Mouse (Mus musculus): Measurements from ENCODE around the gene Ralgps2. TPM values are rescaled to one million over a fixed set of nuclear protein-coding genes. Genes with fewer than 3 reads are reported as not detected.
A peak's percentile ranks its signal among the peaks of the same experiment; 100 is the strongest.

Gene Ralgps2
- total RNA-seq, 2 experiments from 2014 or later, result 35.6 to 39.9 TPM

DNA sequence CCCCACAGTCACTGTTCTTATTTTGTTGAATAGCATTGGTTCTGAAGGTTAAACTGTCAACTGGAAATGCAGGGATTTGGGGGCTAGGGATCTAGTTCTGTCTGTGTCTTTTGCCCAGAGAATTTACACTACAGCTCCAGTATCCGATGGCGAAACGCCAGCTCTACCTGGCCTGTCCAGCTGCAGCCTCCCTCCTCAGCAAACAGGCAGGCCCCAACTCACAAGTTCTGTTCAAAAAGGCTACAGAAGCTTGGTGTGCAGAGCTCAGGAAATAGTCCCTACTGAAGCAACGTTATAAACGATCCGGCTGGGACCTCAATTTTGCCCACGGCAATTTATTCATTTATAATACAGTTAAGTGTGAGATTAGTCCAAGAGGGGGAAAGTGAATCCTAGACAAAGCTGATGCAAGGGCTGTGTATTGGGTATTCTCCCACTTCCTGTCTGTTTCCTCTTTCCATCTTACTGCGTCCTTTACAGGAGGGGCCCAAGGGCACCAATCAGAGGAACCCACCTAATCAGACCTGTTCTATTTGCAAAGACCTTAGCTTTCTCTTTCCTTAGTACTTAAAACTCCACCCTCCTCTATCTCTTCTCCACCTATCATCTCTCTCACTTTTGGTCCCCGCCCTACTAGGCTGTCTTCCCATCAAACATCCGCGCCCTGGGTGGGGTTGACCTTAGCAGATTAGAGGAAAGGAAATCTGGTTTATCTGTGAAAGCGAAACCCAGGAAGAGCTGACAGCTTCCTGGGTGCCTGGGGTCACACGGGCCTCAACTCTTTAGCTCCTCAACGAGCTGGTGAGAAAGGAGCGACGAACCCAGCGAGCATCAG lies 16.7 kb upstream of the Ralgps2 start:
- DNase-seq (ENCODE audit: low spot score in 2 of 2), result no peak

DNA sequence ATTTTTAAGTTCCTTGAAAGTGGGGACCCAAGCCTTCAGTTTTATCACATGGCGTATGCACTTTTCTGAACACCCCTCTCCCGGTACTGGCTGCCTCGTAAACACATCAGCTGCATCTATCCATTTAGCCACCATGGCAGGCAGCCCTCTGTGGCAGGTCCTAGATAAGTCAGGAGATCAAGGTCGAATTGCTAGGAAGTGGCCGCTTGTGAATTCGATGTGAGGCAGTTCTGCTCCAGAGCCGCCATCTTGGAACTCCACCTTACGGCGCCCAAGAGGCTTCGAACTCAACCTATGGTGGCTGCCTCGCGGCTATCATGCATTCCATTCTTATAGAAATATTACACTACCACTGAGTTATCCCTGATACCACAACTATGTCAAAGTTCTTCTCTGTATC lies 14.8 kb upstream of the Ralgps2 start:
- DNase-seq (ENCODE audit: low spot score in 2 of 2), result no peak

DNA sequence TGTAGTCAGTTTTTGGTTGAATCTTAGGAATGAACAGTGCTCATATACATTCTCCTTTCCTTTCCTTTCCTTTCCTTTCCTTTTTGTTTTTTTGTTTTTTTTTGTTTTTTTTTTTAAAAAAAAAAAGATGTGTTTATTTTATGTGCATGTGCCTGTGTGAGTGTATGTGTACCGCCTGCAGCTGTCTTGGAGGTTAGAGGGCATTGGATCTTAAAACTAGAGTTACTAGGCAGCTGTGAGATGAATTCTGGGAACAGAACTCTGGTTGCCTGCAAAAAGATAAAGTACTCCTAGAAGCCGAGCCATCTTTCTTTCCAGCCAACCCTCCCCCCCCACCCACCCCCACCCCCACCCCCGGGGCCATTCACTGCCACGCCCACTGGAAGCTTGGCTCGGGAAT lies 10.9 kb upstream of the Ralgps2 start:
- DNase-seq (ENCODE audit: low spot score in 2 of 2), result no peak

DNA sequence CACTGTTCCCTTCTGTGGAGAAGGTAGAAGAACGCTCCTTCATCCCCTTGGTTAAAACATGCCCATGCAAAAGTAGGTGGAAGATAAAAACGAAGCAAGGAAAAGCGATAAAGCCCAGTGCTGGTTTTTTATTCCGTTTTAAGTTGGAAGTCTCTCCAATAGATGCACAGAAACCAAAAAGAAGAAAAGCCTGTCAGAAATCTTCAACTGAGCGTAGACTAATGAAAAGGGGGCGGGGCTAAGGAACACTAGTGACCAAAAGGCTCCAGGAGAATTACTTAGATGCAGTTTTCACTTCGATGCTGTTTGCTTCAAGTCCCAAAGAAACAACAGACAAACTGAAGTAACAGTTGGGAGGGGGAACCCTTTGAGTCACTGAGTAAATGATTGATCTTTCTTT lies 1.2 kb upstream of the Ralgps2 start:
- DNase-seq (ENCODE audit: low spot score in 2 of 2), result no peak

DNA sequence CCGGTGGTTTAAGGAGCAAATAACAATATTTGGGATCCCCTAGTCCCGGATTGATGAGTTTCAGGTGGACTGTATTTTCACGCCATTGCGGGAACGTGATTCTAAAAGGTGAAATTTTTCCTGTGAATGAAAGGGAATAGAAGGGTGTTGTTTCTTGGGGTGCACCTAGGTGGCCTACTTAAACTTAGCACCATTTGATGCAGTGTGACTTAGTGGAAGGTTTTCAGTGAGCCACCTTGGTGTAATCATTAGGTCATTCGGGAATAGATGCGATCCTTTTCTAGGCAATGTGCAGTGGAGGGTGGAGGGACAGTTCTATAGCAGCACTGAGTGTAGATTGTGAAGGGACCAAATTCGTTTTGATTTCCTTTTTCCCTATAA lies 706 bp upstream of the Ralgps2 start:
- no peak for DNase-seq (ENCODE audit: low spot score in 2 of 2)

DNA sequence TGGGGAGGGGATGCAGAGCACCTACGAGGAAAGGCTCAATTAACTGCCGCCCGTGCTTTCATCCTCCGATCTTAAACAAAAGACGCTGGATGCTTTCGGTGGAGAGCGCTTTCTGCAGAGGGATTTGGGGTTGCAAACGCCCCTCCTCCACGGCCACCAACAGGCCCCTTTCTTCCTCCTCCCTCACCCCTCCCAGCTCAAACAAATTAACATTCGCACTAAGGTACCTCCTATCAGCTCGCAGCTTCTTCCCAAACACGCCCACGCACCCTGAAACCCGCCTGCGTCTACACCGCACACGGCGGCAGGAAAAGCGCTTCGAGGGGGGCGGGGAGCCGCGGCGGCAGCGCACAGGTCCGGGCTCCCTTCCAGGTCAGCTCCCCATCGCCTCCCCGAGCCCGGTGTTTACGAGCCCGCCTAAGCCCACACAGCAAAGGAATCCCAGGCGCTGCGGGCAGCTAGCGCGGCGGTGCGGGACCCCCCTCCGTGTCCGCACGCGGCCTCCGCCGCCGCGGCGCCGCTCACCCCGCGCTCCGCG lies 652 bp downstream of the Ralgps2 start:
- DNase-seq (ENCODE audit: low spot score in 2 of 2), result peak; percentile 13 to 33

DNA sequence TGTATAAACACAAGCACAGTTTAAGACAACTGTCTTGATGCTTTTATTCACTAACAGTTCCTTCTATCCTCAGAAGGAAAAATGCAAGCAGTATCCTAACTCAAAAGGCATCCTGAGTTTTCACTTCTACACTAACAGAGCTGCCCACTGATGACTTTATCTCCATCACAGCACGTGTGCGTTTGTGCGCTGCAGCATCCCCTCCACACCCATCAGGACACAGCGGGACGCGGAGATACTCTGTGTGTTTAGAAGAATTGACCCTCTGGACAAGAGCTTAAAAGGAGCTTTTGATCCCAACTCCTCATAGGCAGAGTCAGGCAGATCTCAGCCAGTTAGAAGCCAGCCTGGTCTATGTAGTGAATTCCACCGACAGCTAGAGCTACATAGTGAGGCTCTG lies 2.0 kb downstream of the Ralgps2 start:
- no peak for DNase-seq (ENCODE audit: low spot score in 2 of 2)

DNA sequence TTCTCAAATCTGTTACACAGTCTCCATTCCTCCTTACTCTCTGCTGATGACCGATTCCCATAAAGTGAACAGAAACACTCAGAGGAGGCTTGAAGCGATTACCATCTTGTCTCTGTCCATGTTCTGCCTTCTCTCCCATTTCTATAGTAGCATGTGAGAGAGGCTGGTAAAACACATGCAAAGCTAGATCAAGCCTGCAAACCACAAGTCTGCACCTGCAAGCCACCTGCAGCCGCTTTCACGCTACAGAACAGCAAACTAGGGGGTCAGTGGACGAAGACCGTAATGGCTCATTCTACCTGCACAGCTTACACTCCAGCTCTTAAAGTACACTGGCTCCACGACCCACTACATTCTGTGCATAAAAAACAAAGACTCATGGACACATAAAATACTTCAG lies 5.7 kb downstream of the Ralgps2 start:
- DNase-seq (ENCODE audit: low spot score in 2 of 2), result no peak

DNA sequence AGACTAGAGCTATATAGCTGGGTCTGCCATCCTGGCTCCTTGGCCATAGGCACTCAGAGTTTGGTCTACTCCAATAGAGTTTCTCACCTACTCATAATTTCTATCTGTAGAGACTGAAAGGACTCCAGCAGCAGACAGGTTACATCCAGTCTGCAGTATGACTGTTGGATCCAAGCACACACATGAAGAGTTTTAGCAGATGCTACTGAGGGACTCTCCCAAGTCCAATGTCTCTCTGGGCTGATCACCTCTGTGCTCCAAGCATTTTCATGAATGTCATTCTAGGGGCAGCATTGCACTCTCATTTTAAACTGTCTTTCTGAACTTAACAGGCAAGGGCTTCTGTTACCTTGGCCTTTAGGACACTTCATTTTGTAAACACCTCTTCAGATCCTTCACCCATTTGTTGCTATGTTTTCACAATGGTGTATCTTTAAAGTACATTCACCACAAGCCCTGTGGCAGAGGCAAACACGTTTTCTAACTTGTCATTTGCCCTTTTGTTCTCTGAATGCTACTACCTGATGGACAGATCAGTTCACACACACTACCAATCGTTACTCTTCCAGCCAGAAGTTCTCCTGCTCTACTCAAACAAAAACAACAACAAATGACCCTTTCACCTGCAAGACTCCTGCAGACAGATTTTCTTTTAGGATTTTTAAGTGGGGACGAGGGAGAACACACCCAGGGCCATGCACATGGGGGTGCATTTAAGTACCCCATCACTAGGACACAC lies 7.2 kb downstream of the Ralgps2 start:
- no peak for DNase-seq (ENCODE audit: low spot score in 2 of 2)

DNA sequence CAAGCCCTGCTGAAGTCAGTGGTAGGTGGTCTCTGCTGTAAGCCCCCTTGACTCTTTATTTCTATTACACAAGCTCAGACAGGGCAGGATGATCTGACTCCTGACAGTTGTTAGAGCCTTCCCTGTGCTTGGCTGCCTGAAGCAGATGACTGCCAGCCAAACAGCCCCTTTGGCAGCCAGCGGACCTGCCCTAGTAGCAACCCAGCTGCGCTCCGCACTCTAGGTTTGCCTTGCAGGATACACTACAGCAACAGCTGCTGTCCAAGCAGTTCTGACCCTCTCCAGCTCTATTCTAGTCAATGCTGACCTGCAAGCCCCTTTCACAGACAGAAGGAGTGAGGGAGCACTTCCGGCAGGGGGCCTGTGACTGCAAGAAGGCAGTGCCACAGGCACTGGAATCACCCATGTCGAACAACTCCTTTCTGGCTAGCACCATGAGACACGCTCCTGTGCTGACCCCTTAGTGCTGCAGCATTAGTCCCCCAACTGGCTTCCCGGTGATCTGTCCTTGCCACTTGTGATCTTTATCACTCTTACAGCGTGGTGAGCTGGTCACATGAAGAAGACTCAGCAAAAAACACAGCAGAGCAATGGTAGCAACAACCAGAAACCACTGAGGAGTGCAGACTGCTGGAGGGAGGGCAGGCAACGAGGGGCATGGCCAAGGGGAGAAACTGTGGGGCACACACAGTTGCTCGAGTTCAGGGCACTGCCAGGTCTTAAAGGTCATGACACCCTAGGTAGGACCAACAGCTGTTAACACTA lies 8.1 kb downstream of the Ralgps2 start:
- no peak for DNase-seq (ENCODE audit: low spot score in 2 of 2)

DNA sequence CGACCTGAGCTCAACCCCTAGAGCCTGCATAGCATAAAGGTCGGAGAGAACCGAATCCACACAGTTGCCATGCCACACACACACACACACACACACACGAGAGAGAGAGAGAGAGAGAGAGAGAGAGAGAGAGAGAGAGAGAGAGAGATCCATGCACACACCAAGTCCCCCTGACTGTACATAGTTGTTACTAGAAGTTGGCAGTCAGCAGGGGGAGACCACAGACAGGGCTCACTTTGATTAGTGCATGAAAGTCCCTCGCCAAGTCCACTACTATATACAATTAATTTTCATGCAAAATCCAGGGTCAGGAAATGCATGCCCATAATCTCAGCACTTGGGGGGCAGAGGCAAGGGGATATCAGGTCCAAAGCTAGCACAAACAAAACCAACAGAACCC lies 9.2 kb downstream of the Ralgps2 start:
- no peak for DNase-seq (ENCODE audit: low spot score in 2 of 2)

DNA sequence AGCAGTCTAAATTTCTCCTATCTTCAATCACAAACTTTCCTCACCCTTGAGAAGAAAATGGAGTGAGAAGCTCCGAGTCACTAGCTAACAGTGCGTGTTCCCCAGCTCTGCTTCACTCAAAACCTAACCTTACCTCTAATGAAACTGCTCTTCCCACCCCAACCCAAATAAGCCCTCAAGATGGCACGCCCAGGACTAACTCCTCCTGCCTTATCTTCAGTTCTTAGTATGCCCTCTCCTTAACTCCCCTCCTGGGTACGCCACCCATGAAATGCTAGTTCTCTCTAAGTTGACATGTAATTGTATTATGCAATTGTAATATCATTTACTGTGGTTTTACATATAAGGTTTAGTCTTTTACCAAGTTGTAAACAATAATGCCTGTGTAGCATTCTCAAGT lies 11.2 kb downstream of the Ralgps2 start:
- no peak for DNase-seq (ENCODE audit: low spot score in 2 of 2)

DNA sequence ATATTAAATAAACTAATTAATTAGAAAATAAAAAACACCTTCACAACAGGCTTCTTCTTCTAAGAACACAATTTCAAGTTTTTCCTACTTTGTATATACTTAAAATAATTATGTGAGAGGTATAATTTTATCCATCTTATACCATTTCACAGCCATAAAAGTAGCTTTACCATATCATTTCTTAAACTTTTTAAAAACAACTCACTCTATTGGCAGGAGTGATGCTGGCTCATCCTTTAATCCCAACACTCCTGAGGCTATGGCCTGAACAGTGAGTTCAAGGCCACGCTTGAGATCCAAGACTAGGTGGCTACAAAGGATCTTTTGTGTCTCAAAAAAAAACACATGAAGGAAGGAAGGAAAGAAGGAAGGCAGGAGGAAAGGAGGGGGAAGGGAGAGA lies 15.9 kb downstream of the Ralgps2 start:
- no peak for DNase-seq (ENCODE audit: low spot score in 2 of 2)

DNA sequence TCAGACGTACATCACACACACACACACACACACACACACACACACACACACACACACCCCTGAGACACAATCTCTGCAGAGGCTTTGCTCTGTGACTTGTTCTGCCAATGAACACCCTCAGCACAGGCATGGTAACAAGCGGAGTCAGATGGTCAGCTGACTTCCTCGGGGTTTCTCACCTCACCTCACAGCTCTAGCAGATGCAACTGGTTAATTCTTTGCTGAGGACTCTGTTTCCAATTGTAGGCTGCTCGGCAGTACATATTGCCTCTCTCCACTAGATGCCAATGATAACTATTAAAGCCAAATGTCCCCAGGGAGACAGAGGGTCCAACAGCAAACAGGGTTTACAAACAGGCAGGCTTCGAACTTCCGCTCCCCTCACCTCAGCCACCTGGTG lies 16.5 kb downstream of the Ralgps2 start:
- no peak for DNase-seq (ENCODE audit: low spot score in 2 of 2)

DNA sequence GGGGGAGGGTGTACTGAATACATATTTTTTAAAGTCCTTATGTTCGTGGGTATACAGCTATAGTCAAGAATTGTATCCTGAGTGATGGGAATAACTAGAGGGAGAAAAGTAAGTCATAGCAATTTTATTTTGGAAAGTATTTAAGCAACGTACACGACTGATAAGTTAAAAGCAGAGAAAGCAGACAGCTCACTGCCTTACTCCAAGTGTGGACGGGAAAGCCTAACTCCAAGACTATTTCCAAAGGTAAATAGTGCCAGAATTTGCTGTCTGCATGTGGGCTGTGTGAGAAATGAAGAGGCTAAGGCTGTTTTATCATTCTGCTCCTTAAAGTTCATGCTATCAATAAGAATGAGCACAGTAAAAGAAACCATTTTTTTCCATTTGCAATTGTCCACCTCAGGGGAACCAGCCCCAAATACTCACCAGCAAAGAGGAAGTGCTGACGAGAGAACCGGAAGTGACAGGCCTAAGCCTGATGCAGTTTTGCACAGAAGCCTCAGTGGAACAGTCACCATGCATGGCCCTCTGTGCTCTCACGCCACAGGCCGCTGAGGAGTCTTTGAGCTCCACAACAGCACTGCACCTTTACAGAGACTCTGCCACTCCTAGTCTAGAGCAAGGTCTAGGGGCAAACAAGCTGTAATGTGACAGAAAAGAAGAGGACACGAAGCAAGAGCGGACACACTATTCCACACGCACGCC lies 18.0 kb downstream of the Ralgps2 start:
- no peak for DNase-seq (ENCODE audit: low spot score in 2 of 2)

DNA sequence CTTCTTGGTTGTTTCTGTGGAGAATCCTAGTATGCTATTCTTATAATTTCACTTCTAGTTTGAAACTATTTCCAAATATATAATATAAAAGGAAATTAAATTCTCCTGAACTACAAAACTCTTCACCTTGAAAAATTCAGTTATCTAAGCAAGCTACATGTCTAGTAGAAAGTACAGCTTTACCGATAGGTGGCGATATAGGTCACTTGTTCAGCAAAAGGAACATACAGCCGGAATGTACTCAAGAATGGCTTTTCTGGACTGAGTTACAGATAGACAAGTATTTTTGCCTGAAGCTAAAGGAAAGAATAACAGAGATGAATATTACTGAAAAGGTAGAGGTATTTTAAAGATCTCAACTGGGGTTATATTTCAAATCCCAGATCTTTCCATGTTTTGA lies 22.0 kb downstream of the Ralgps2 start:
- DNase-seq (ENCODE audit: low spot score in 2 of 2), result peak in 1 of 2 experiments; percentile 16

DNA sequence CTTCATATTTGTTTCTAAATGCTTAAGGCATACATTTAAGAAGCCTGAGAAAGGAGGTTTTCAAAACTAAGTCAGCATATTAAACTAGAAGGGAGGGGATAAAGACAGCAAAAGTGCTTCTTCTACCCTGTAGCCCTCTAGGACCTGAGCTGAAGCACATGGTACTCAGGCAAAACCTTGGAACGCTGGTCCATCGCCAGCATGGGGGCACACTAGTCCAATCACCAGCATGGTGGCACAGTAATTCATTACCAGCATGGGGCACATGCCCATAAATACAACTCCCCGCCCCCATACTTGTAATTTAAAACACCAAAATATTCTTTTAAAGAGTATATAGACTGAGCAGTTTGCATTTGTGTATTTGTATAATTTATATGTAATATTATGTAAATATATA lies 23.1 kb downstream of the Ralgps2 start:
- no peak for DNase-seq (ENCODE audit: low spot score in 2 of 2)

DNA sequence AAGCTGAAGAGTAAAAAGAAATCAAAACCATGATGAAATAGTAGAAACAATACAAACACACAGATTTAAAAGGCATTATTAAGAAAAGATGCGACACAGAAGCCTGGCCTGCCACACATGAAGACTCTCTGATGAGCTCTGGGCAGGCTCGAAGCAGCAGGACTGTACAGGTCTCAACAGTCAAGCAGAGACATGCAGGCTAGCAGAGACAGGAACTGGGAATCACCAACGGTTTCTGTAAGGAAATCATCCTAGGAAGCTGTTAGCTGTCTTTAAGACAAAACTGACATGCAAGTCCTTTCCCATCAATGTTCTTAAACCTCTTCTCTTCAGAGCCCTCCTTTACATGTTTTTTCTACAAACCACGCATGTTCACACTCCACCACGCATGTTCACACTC lies 24.5 kb downstream of the Ralgps2 start:
- no peak for DNase-seq (ENCODE audit: low spot score in 2 of 2)

DNA sequence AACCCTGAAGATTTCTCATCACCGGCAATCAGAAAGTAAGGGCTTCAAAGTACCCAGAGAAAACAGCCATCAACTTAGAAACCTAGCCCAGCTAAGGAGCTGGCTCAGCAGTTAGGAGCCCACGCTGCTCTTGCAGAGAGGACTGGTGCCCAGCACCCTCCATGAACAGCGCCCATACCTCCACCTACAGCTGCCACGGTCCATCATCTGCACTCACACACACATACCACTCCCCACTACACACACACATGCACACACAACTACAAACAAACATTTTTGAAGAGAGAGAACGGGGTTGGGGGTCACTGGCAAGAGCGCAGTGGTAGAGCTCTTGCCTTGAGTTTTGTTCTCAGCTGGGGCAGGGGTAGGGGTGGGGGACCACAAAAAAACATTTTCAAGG lies 26.2 kb downstream of the Ralgps2 start:
- DNase-seq (ENCODE audit: low spot score in 2 of 2), result no peak

DNA sequence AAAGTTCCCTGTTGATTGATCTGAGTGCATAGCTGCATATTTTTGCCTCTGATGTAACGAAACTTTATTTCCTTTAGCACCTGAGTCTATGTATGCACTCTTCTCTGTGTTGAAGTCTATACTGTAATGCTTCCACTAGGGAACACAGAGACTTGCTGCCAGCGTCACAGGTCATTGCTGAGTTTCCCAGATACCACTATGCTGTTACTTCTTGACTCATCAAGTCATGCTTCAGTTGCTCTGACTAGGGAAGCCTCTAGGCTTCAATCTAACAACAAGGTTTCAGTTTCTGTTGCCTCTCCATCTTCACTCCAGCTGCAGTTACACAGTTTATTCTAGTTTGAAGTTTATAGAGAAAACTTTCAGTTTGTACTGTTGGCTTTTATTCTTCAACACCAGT lies 28.5 kb downstream of the Ralgps2 start:
- no peak for DNase-seq (ENCODE audit: low spot score in 2 of 2)

DNA sequence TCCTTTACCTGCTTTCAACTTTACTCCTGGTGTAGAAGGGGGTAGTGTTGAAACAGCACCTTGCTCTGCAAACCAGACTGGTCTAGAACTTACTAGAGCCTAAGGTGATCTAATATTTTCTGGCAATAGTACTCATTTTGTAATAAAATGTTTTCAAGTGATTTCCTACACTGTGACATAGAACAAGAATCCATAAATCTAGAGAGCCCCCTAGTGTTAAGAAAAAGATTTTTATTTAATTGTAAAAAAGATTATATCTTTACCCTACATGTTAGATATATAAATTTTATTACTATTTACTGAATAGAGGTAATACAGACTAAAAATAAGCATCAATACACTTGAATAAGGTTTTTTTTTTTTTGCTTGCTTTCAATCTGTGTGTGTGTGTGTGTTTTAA lies 29.6 kb downstream of the Ralgps2 start:
- DNase-seq (ENCODE audit: low spot score in 2 of 2), result no peak

All from adrenal gland, postnatal 4 days (tissue).